Mouse (Mus musculus): ENCODE measurements around the gene Slc25a39.

- TF ChIP-seq POLR2A (IDR thresholded peaks at IDR 0.05; ENCODE audit: low read depth, low read length) (no peak), CTCF (IDR thresholded peaks at IDR 0.05; ENCODE audit: extremely low read depth, insufficient read length, insufficient replicate concordance, low read depth, low read length) (no peak)
These were observed 45.8 kb downstream of the Slc25a39 start for GRCm38 (mm10) chr11:102361776-102362495.
